Mouse (Mus musculus) ovary, adult 10 weeks (tissue): ENCODE measurements around the gene Sestd1. TPM values are rescaled to one million over a fixed set of nuclear protein-coding genes. Genes with fewer than 3 reads are reported as not detected.

Experiments
- polyA plus RNA-seq: library from polyadenylated mRNA; stranded (reverse); fragments of 350-450 nt; fragmentation: Illumina TruSeq; extraction: RNeasy Lipid Tissue Mini Kit (QIAGEN cat#74804); gene quantifications from one replicate; pipeline ENCODE4 v1.2.3, GENCODE M21; 2014

Sestd1 gene
- polyA plus RNA-seq = 35.5 TPM

GRCm38 (mm10) chr2:77280512-77281409 is at the start of gene Sestd1:
TSS of gene Sestd1 (minus strand) at chr2:77280592.

GRCm38 (mm10) chr2:77170633-77171105 is 109.7 kb downstream of the Sestd1 start, which contains the start of gene Ccdc141:
TSS of gene Ccdc141 (minus strand) at chr2:77170636.

Other genes starting within 250 kb of the Sestd1 start
- 39.2 TPM for gene Ccdc141, start 110.0 kb downstream of the Sestd1 start, polyA plus RNA-seq